Mouse (Mus musculus) CD4-positive, CD25-positive, alpha-beta regulatory T cell, adult 4 months (primary cell): Measurements from ENCODE around the gene Tmem151a. TPM values are rescaled to one million over a fixed set of nuclear protein-coding genes. Genes with fewer than 3 reads are reported as not detected.

Source experiments
- ATAC-seq: one replicate; pipeline ENCODE4 v1.8.0; 2017
- polyA plus RNA-seq, 2 experiments: library from polyadenylated mRNA; unstranded; fragments of 100-300 nt; shearing (Covaris generic); gene quantifications; one replicate each; pipeline ENCODE4 v1.2.1; 2017

The Tmem151a gene
- polyA plus RNA-seq, 2 experiments from 2014 or later = not detected

- ATAC-seq = no peak
Measured at GRCm38 (mm10) chr19:5067040-5067799, 18.1 kb downstream of the Tmem151a start.

GRCm38 (mm10) chr19:5065104-5065503 is 20.2 kb downstream of the Tmem151a start:
- no peak for ATAC-seq

GRCm38 (mm10) chr19:5062446-5062845 is 22.9 kb downstream of the Tmem151a start:
- ATAC-seq = no peak

GRCm38 (mm10) chr19:5062041-5062440 is 23.3 kb downstream of the Tmem151a start:
- no peak for ATAC-seq

- ATAC-seq = no peak
Measured at GRCm38 (mm10) chr19:5060365-5061330, 24.7 kb downstream of the Tmem151a start.

GRCm38 (mm10) chr19:5058801-5059771 is 26.2 kb downstream of the Tmem151a start:
- ATAC-seq = peak; percentile 49

GRCm38 (mm10) chr19:5057876-5058775 is 27.2 kb downstream of the Tmem151a start:
- ATAC-seq = no peak

GRCm38 (mm10) chr19:5056251-5056650 is 29.1 kb downstream of the Tmem151a start:
- no peak for ATAC-seq

GRCm38 (mm10) chr19:5053909-5054308 is 31.4 kb downstream of the Tmem151a start:
- ATAC-seq = no peak

- ATAC-seq = no peak
Measured at GRCm38 (mm10) chr19:5052853-5053252, 32.5 kb downstream of the Tmem151a start.

GRCm38 (mm10) chr19:5052166-5052822 is 33.0 kb downstream of the Tmem151a start:
- ATAC-seq = no peak

GRCm38 (mm10) chr19:5051515-5051914 is 33.8 kb downstream of the Tmem151a start:
- ATAC-seq = no peak

GRCm38 (mm10) chr19:5051031-5051430 is 34.3 kb downstream of the Tmem151a start:
- ATAC-seq = no peak

- ATAC-seq = peak; percentile 56
Measured at GRCm38 (mm10) chr19:5050047-5050905, 35.1 kb downstream of the Tmem151a start, which contains the start of gene Rin1. Rin1 (plus strand) TSS chr19:5050481.

GRCm38 (mm10) chr19:5049325-5049724 is 36.0 kb downstream of the Tmem151a start:
- ATAC-seq = no peak

- no peak for ATAC-seq
Measured at GRCm38 (mm10) chr19:5048138-5049056, 36.9 kb downstream of the Tmem151a start.

GRCm38 (mm10) chr19:5045531-5045930 is 39.8 kb downstream of the Tmem151a start:
- no peak for ATAC-seq

GRCm38 (mm10) chr19:5041588-5041987 is 43.7 kb downstream of the Tmem151a start:
- peak; percentile 9 for ATAC-seq
